Mouse (Mus musculus): ENCODE results near the gene Cntn4. TPM values are rescaled to one million over a fixed set of nuclear protein-coding genes. Genes with fewer than 3 reads are reported as not detected.

Cntn4 gene
- polyA plus RNA-seq, 1 experiment, result 0.15 TPM

GRCm38 (mm10) chr6:106181596-106181995 is 504.1 kb downstream of the Cntn4 start:
- no peaks in the 10 kb centered on the region for H3K36me3 ChIP-seq (ENCODE audit: control insufficient read depth, insufficient read depth, low read length)
- H3K4me3 ChIP-seq (ENCODE audit: control insufficient read depth, low read depth, low read length), result no peak overlapping the region
- H3K27ac ChIP-seq (ENCODE audit: control insufficient read depth, insufficient read depth, low read depth, low read length), result no peak overlapping the region
- H3K4me1 ChIP-seq (ENCODE audit: control insufficient read depth, insufficient read depth, low read length), result no peaks in the 10 kb centered on the region
- no peaks in the 10 kb centered on the region for H3K27me3 ChIP-seq (ENCODE audit: control insufficient read depth, insufficient read depth, low read length)
- TF ChIP-seq CTCF (IDR thresholded peaks at IDR 0.05; ENCODE audit: control insufficient read depth, insufficient read depth, insufficient replicate concordance, low read depth, low read length) (no peak), POLR2A (IDR thresholded peaks at IDR 0.05; ENCODE audit: control insufficient read depth, low read depth, low read length) (no peak)

DNA sequence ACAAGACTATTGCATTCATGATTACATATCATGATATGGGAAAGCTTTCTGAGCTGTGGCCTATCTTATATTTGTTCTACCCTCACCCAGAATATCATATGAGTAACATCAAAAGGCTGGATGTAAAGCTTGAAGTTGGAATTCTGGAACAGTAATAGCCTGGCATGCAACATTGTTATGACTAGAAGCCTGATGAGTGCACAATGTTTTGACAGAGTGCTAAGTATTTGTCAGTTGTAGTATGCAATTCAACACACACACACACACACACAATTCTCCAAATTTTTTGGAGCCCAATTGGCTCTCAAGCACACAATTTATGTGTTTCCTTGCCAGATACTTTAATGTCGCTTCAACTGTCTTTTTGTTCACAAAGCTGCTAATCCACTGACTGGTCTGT is 523.5 kb downstream of the Cntn4 start:
- no peaks in the 10 kb centered on the region for H3K36me3 ChIP-seq (ENCODE audit: control insufficient read depth, insufficient read depth, low read length)
- H3K27me3 ChIP-seq (ENCODE audit: control insufficient read depth, insufficient read depth, low read length), result no peaks in the 10 kb centered on the region
- no peaks in the 10 kb centered on the region for H3K4me1 ChIP-seq (ENCODE audit: control insufficient read depth, insufficient read depth, low read length)
- TF ChIP-seq CTCF (IDR thresholded peaks at IDR 0.05; ENCODE audit: control insufficient read depth, insufficient read depth, insufficient replicate concordance, low read depth, low read length), result no peak
- TF ChIP-seq POLR2A (IDR thresholded peaks at IDR 0.05; ENCODE audit: control insufficient read depth, low read depth, low read length), result no peak
- no peak overlapping the region for H3K27ac ChIP-seq (ENCODE audit: control insufficient read depth, insufficient read depth, low read depth, low read length)
- no peak overlapping the region for H3K4me3 ChIP-seq (ENCODE audit: control insufficient read depth, low read depth, low read length)

GRCm38 (mm10) chr6:106207401-106207800 is 529.9 kb downstream of the Cntn4 start:
- H3K4me1 ChIP-seq (ENCODE audit: control insufficient read depth, insufficient read depth, low read length), result no peaks in the 10 kb centered on the region
- H3K27me3 ChIP-seq (ENCODE audit: control insufficient read depth, insufficient read depth, low read length), result no peaks in the 10 kb centered on the region
- no peak overlapping the region for H3K27ac ChIP-seq (ENCODE audit: control insufficient read depth, insufficient read depth, low read depth, low read length)
- TF ChIP-seq POLR2A (IDR thresholded peaks at IDR 0.05; ENCODE audit: control insufficient read depth, low read depth, low read length), result no peak
- TF ChIP-seq CTCF (IDR thresholded peaks at IDR 0.05; ENCODE audit: control insufficient read depth, insufficient read depth, insufficient replicate concordance, low read depth, low read length), result no peak
- no peak overlapping the region for H3K4me3 ChIP-seq (ENCODE audit: control insufficient read depth, low read depth, low read length)
- H3K36me3 ChIP-seq (ENCODE audit: control insufficient read depth, insufficient read depth, low read length), result no peaks in the 10 kb centered on the region

DNA sequence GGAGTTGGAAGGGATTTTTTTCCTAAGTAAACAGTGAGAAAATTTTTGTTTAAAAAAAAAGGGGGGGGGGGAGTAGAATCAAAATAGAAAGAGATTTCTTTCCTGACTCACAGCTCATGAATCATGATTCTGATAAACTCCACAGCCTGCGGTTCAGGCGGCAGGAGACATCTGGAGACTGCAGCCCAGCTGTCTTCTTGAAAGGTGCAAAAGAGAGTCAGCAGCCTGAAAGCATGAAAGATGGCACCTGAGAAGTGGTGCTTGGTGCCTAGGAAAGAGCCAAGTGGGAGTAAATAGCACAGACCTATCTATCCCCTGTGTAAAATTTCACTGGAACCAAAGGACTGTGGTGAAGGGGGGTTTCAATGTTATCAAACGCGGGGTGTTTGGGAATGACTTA is 535.6 kb downstream of the Cntn4 start:
- no peak for TF ChIP-seq CTCF (IDR thresholded peaks at IDR 0.05; ENCODE audit: control insufficient read depth, insufficient read depth, insufficient replicate concordance, low read depth, low read length)
- no peak for TF ChIP-seq POLR2A (IDR thresholded peaks at IDR 0.05; ENCODE audit: control insufficient read depth, low read depth, low read length)
- Histone ChIP-seq H3K4me3 (ENCODE audit: control insufficient read depth, low read depth, low read length) (no peak overlapping the region), H3K36me3 (ENCODE audit: control insufficient read depth, insufficient read depth, low read length) (no peaks in the 10 kb centered on the region), H3K4me1 (ENCODE audit: control insufficient read depth, insufficient read depth, low read length) (no peaks in the 10 kb centered on the region), H3K27me3 (ENCODE audit: control insufficient read depth, insufficient read depth, low read length) (no peaks in the 10 kb centered on the region), H3K27ac (ENCODE audit: control insufficient read depth, insufficient read depth, low read depth, low read length) (no peak overlapping the region)

GRCm38 (mm10) chr6:106237046-106237948 is 559.8 kb downstream of the Cntn4 start:
- H3K4me1 ChIP-seq (ENCODE audit: control insufficient read depth, insufficient read depth, low read length), result no peaks in the 10 kb centered on the region
- H3K27me3 ChIP-seq (ENCODE audit: control insufficient read depth, insufficient read depth, low read length), result no peaks in the 10 kb centered on the region
- H3K36me3 ChIP-seq (ENCODE audit: control insufficient read depth, insufficient read depth, low read length), result no peaks in the 10 kb centered on the region
- no peak for TF ChIP-seq POLR2A (IDR thresholded peaks at IDR 0.05; ENCODE audit: control insufficient read depth, low read depth, low read length)
- TF ChIP-seq CTCF (IDR thresholded peaks at IDR 0.05; ENCODE audit: control insufficient read depth, insufficient read depth, insufficient replicate concordance, low read depth, low read length), result no peak
- no peak overlapping the region for H3K27ac ChIP-seq (ENCODE audit: control insufficient read depth, insufficient read depth, low read depth, low read length)
- H3K4me3 ChIP-seq (ENCODE audit: control insufficient read depth, low read depth, low read length), result no peak overlapping the region

DNA sequence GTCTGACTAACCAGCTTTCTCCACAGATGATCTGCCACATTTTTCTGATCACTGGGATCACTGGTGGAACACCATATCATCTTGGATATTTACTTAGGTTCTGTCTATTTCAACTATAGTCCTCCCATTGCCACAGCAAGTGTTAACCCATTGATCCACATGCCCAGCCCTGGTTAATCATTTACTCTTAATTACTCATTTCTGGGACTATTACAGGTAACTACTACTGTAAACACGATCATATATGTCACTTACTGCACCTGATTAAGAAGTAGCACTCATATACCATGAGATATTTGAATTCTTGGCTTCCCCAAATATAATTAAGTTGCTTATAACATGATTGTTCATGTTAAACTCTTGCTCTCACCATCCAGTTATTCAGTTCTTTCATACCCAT is 564.1 kb downstream of the Cntn4 start:
- H3K27ac ChIP-seq (ENCODE audit: control insufficient read depth, insufficient read depth, low read depth, low read length), result no peak overlapping the region
- no peaks in the 10 kb centered on the region for H3K36me3 ChIP-seq (ENCODE audit: control insufficient read depth, insufficient read depth, low read length)
- no peak for TF ChIP-seq CTCF (IDR thresholded peaks at IDR 0.05; ENCODE audit: control insufficient read depth, insufficient read depth, insufficient replicate concordance, low read depth, low read length)
- no peak for TF ChIP-seq POLR2A (IDR thresholded peaks at IDR 0.05; ENCODE audit: control insufficient read depth, low read depth, low read length)
- H3K4me1 ChIP-seq (ENCODE audit: control insufficient read depth, insufficient read depth, low read length), result no peaks in the 10 kb centered on the region
- no peaks in the 10 kb centered on the region for H3K27me3 ChIP-seq (ENCODE audit: control insufficient read depth, insufficient read depth, low read length)
- H3K4me3 ChIP-seq (ENCODE audit: control insufficient read depth, low read depth, low read length), result no peak overlapping the region

DNA sequence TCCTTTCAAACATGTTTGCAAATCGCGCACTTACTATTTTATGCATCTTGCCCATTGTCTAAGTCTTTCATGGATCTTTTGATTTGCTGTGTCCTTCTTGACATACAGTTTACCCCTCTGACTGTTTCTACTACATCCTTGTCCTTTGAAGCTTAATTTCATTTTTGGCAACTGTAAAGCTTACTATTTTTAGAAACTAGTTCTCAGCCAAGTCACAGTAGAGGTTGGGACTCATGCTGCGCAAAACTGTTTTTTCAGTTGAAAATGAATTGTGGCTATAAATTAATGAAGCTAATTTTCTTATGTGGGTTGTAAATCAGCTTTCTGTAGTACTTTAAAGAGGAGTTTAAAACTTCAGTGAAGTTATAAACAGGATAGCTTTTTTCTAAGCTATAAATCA is 585.9 kb downstream of the Cntn4 start:
- Histone ChIP-seq H3K4me1 (ENCODE audit: control insufficient read depth, insufficient read depth, low read length) (no peaks in the 10 kb centered on the region), H3K27ac (ENCODE audit: control insufficient read depth, insufficient read depth, low read depth, low read length) (no peak overlapping the region), H3K27me3 (ENCODE audit: control insufficient read depth, insufficient read depth, low read length) (no peaks in the 10 kb centered on the region), H3K4me3 (ENCODE audit: control insufficient read depth, low read depth, low read length) (no peak overlapping the region), H3K36me3 (ENCODE audit: control insufficient read depth, insufficient read depth, low read length) (no peaks in the 10 kb centered on the region)
- no peak for TF ChIP-seq POLR2A (IDR thresholded peaks at IDR 0.05; ENCODE audit: control insufficient read depth, low read depth, low read length)
- no peak for TF ChIP-seq CTCF (IDR thresholded peaks at IDR 0.05; ENCODE audit: control insufficient read depth, insufficient read depth, insufficient replicate concordance, low read depth, low read length)
